Mouse (Mus musculus) ES-Bruce4 (cell line): Measurements from ENCODE around the gene Gfpt2. TPM values are rescaled to one million over a fixed set of nuclear protein-coding genes. Genes with fewer than 3 reads are reported as not detected.

ENCODE experiments used
- H3K27ac ChIP-seq: 2 replicates; pipeline ENCODE4 v1.5.1; 2012; ENCODE audit warnings: low read length, inconsistent platforms; ENCODE audit not compliant: insufficient read depth
- H3K27me3 ChIP-seq: 2 replicates; pipeline ENCODE4 v1.6.1; 2012; ENCODE audit warnings: mild to moderate bottlenecking, low read length, inconsistent platforms; ENCODE audit not compliant: control insufficient read depth, poor library complexity, insufficient read depth, severe bottlenecking
- H3K36me3 ChIP-seq: 2 replicates; pipeline ENCODE4 v1.6.1; 2012; ENCODE audit warnings: inconsistent platforms, mild to moderate bottlenecking, low read length, moderate library complexity; ENCODE audit not compliant: control insufficient read depth, poor library complexity, insufficient read depth, severe bottlenecking
- H3K4me1 ChIP-seq: one replicate; pipeline ENCODE4 v1.8.1; 2011; ENCODE audit warnings: low read length; ENCODE audit not compliant: control insufficient read depth, insufficient read depth
- H3K4me3 ChIP-seq: 2 replicates; pipeline ENCODE4 v1.5.1; 2011; ENCODE audit warnings: low read depth, mild to moderate bottlenecking, low read length
- H3K9ac ChIP-seq: 2 replicates; pipeline ENCODE4 v1.6.1; 2012; ENCODE audit warnings: low read depth, mild to moderate bottlenecking, inconsistent platforms; ENCODE audit not compliant: poor library complexity, severe bottlenecking
- H3K9me3 ChIP-seq: replicated peaks from 2 replicates; pipeline ENCODE4 v1.6.1; 2012; ENCODE audit warnings: mild to moderate bottlenecking, low read length, inconsistent platforms; ENCODE audit not compliant: control insufficient read depth, poor library complexity, insufficient read depth, severe bottlenecking
- CTCF ChIP-seq: IDR thresholded peaks from one replicate; pipeline ENCODE4 v1.8.1; 2011; ENCODE audit warnings: low read depth, low read length
- EP300 ChIP-seq: IDR thresholded peaks from 2 replicates; pipeline ENCODE4 v1.6.1; 2011; ENCODE audit warnings: low read depth, low read length; ENCODE audit not compliant: insufficient read depth
- POLR2A ChIP-seq: IDR thresholded peaks from one replicate; pipeline ENCODE4 v1.8.1; 2011; ENCODE audit warnings: low read length; ENCODE audit not compliant: insufficient read depth
- polyA plus RNA-seq: library from polyadenylated mRNA; stranded (reverse); fragments of >200 nt; gene quantifications from 2 replicates; pipeline ENCODE4 v1.2.4, GENCODE M21; 2011; ENCODE audit warnings: low read depth; ENCODE audit not compliant: missing spikeins, insufficient read depth, insufficient read length

Gfpt2 gene
- polyA plus RNA-seq, 1 experiment = 49.1 TPM

DNA sequence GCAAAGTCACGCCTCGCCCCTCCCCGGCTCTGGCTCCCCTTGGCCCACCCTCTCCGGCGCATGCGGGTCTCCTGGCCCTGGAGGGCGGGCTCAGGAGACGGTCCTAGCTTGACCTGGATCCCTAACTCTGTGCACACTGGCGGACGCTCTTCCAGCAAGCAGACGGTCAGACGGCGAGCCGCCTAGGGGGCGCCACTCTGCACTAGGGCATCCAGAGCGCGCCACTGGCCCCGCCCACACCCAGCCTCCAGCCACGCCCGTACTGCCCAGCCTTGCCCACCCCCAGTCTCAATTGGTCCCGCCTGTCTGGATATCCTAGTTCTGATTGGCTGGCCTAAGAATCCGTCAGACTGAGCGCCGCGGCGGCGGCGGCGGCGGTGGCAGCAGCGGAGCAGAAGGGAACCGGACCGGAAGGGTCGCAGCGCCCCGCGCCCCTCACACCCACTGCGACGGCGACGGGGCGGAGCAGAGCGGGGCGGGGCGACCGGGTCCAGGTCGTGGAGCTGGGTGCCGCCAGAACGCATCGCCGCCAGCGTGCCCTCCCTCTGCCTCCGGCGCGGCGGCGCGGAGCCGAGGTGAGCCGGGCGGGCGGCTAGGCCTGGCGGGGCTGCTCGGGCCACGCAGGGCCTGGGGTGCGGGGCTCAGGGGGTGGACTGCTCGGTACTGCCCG lies 52.6 kb downstream of the Gfpt2 start, which contains the start of gene Mapk9:
Gene Mapk9 (plus strand): TSS at position 351 of the 670 bp plus-strand sequence.
- Histone ChIP-seq H3K4me3 (peak within 1 kb of the TSS; percentile 76), H3K36me3 (peaks cover 3% of the 10 kb centered on the region), H3K27ac (peak within 1 kb of the TSS; percentile 66), H3K4me1 (no peaks in the 10 kb centered on the region), H3K9me3 (no peaks in the 10 kb centered on the region), H3K27me3 (no peaks in the 10 kb centered on the region), H3K9ac (peak within 1 kb of the TSS; percentile 87)
- TF ChIP-seq POLR2A = no peak
- TF ChIP-seq CTCF = peak; percentile 78
- peak; percentile 46; the same call in 1 of the 2 replicates for TF ChIP-seq EP300

DNA sequence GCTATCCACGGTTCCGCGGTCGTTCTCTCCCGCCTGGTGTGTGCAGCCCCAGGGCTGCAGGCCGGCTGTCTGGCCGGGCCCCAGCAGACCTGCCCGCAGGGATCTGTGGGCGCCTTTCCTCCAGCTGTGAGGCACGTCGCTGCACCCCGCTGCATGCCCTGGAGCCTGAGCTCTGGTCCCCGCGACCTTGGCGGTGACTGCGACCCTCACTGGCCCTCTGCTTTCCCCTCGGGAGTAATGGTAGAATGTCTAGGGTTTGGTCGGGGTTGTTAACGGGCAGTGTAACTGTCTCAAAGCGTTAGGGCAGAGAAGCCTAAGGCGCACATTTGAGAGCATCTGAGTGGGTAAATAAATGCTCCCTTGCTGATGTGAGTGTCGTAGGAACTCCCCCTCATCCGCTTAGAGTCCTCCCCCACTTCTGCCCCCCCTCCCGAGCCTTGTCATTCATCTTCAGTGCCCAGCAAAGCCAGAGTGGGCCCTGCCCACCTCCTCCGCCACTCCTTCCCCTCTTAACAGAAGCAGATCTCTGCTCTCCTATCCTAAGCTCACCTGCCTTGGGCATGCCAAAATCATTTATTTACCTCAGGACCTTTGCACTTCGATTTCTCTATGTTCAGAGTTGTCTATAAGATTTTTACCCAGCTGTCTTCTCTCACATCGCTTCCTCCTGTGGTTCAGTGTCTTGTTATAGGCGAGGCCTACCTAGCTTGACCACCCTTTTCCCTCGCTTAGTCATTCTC lies 53.3 kb downstream of the Gfpt2 start:
- H3K27me3 ChIP-seq = no peaks in the 10 kb centered on the region
- H3K27ac ChIP-seq = no peak overlapping the region
- TF ChIP-seq EP300 (no peak), POLR2A (no peak), CTCF (no peak)

GRCm38 (mm10) chr11:49847811-49848078 lies 53.8 kb downstream of the Gfpt2 start:
- Histone ChIP-seq H3K27me3 (no peaks in the 10 kb centered on the region), H3K27ac (no peak overlapping the region), H3K4me3 (peak overlapping the region; percentile 76; the same call in 1 of the 2 replicates), H3K36me3 (no peaks in the 10 kb centered on the region), H3K4me1 (no peaks in the 10 kb centered on the region), H3K9ac (peak overlapping the region; percentile 87), H3K9me3 (no peaks in the 10 kb centered on the region)
- TF ChIP-seq EP300 (no peak), CTCF (no peak)

More for the DNA sequence above, 53.3 kb downstream of the Gfpt2 start:
- Histone ChIP-seq H3K36me3 (no peaks in the 10 kb centered on the region), H3K9ac (peak overlapping the region; percentile 87), H3K4me1 (no peaks in the 10 kb centered on the region), H3K4me3 (peak overlapping the region; percentile 76), H3K9me3 (no peaks in the 10 kb centered on the region)

GRCm38 (mm10) chr11:49848080-49848815 lies 54.3 kb downstream of the Gfpt2 start:
- Histone ChIP-seq H3K4me1 (no peaks in the 10 kb centered on the region), H3K9me3 (no peaks in the 10 kb centered on the region), H3K36me3 (no peaks in the 10 kb centered on the region), H3K27ac (no peak overlapping the region), H3K27me3 (no peaks in the 10 kb centered on the region), H3K4me3 (no peak overlapping the region), H3K9ac (no peak overlapping the region)
- TF ChIP-seq EP300 = no peak
- TF ChIP-seq POLR2A = no peak
- no peak for TF ChIP-seq CTCF

DNA sequence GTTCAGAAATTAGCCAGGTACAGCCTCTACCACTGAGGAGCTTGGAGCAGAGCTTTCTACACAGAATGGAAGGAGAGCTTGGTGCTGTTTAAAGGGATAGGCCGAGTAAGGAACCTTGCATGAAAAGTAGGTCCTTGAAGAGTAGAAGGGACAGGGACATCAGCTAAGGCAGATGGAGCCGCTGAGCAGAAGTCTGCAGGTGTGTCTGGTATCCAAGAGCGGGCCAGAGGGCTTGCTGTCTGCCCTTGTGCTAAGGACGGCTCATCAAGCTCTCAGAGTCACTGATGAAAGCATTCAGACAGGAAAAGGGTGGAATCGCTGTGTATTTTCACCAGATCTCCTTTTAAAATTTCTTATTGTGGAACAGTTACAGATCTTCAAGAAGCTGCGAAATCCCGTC lies 56.4 kb downstream of the Gfpt2 start:
- Histone ChIP-seq H3K27me3 (no peaks in the 10 kb centered on the region), H3K27ac (no peak overlapping the region), H3K9ac (no peak overlapping the region), H3K4me3 (no peak overlapping the region), H3K9me3 (no peaks in the 10 kb centered on the region), H3K4me1 (no peaks in the 10 kb centered on the region), H3K36me3 (peaks cover under 1% of the 10 kb centered on the region; the same call in 1 of the 2 replicates)
- TF ChIP-seq EP300 (no peak), CTCF (no peak), POLR2A (no peak)

DNA sequence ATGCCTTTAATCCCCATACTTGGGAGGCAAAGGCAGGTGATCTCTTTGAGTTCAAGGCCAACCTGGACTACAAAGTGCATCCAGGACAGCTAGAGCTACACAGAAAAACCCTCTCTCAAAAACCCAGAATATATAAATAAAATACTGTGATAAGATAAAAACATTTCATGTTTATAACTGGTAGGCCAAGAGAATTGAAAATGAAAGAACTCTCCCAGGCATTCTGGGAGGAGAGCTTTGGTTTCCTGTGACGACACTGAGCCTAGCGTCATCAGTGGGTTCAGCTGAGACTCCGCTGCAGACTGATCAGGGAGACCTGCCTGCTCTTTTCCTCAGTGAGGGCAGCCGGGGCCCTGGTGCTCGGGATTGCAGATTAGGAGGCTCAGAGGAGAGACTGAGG lies 61.2 kb downstream of the Gfpt2 start:
- TF ChIP-seq POLR2A (no peak), EP300 (no peak), CTCF (no peak)
- Histone ChIP-seq H3K27ac (no peak overlapping the region), H3K4me1 (no peaks in the 10 kb centered on the region), H3K9ac (no peak overlapping the region), H3K4me3 (no peak overlapping the region), H3K36me3 (peaks cover 2% of the 10 kb centered on the region), H3K9me3 (no peaks in the 10 kb centered on the region), H3K27me3 (no peaks in the 10 kb centered on the region)
